Mouse (Mus musculus) heart, embryonic 16.5 days (tissue): ENCODE measurements around the gene Cnst. TPM values are rescaled to one million over a fixed set of nuclear protein-coding genes. Genes with fewer than 3 reads are reported as not detected.

Experiments used
- ATAC-seq: fragments of 200-750 bp; cut with Nextera tagmentation; replicated peaks from 2 replicates; pipeline ENCODE4 v1.8.0; 2017; ENCODE audit warnings: moderate number of reproducible peaks; ENCODE audit not compliant: insufficient read depth, low FRiP score; ENCODE audit errors: extremely low read depth
- H3K27ac ChIP-seq: fragments of 300-500 bp; sonication (generic); 2 replicates; pipeline ENCODE4 v1.5.1; 2014; ENCODE audit warnings: mild to moderate bottlenecking, low read length, control low read depth, moderate library complexity
- H3K27me3 ChIP-seq: fragments of 300-500 bp; sonication (generic); 2 replicates; pipeline ENCODE4 v1.6.1; 2014; ENCODE audit warnings: low read length, mixed read lengths; ENCODE audit not compliant: control insufficient read depth, insufficient read depth
- H3K36me3 ChIP-seq: fragments of 300-500 bp; sonication (generic); 2 replicates; pipeline ENCODE4 v1.6.1; 2014; ENCODE audit not compliant: control insufficient read depth, insufficient read depth
- H3K4me1 ChIP-seq: fragments of 300-500 bp; sonication (generic); 2 replicates; pipeline ENCODE4 v1.6.1; 2014; ENCODE audit warnings: low read length, mixed read lengths; ENCODE audit not compliant: control insufficient read depth, insufficient read depth
- H3K4me2 ChIP-seq: fragments of 300-500 bp; sonication (generic); 2 replicates; pipeline ENCODE4 v1.6.1; 2014; ENCODE audit warnings: low read depth, mild to moderate bottlenecking, control low read depth, low read length
- H3K4me3 ChIP-seq: fragments of 300-500 bp; sonication (generic); 2 replicates; pipeline ENCODE4 v1.5.1; 2014; ENCODE audit warnings: mild to moderate bottlenecking, control low read depth, low read length
- H3K9ac ChIP-seq: fragments of 300-500 bp; sonication (generic); 2 replicates; pipeline ENCODE4 v1.6.1; 2014; ENCODE audit warnings: low read length, control low read depth
- H3K9me3 ChIP-seq: fragments of 300-500 bp; sonication (generic); replicated peaks from 2 replicates; pipeline ENCODE4 v1.6.1; 2016; ENCODE audit warnings: low read length; ENCODE audit not compliant: control insufficient read depth
- WGBS: fragments of 180-500 bp; shearing (Covaris S2); extraction: QIAGEN DNeasy Blood & Tissue Kit; methylation state at CpG from one replicate; pipeline ENCODE4 v1.1.7; 2014; 5-methylcytosine and 5-hydroxymethylcytosine counted together
- polyA plus RNA-seq: library from polyadenylated mRNA; unstranded; fragments of >200 nt; fragmentation: Nextera tagmentation; extraction: Ambion mirVana; gene quantifications from 2 replicates; pipeline ENCODE4 v1.2.1, GENCODE M21; 2015

Gene Cnst
- polyA plus RNA-seq, 1 experiment from 2014 or later, result 20.9 TPM

- Histone ChIP-seq H3K27me3 (no peaks in the 10 kb centered on the region), H3K4me3 (no peak overlapping the region), H3K27ac (no peak overlapping the region), H3K9ac (no peak overlapping the region), H3K4me1 (peaks cover 12% of the 10 kb centered on the region), H3K4me2 (no peak overlapping the region), H3K36me3 (peaks cover 10% of the 10 kb centered on the region), H3K9me3 (no peaks in the 10 kb centered on the region)
- WGBS, result 55% methylated on average over 4 of the region's 4 CpGs
- no peak for ATAC-seq
These were observed 77.5 kb downstream of the Cnst start for GRCm38 (mm10) chr1:179623657-179624056.

DNA sequence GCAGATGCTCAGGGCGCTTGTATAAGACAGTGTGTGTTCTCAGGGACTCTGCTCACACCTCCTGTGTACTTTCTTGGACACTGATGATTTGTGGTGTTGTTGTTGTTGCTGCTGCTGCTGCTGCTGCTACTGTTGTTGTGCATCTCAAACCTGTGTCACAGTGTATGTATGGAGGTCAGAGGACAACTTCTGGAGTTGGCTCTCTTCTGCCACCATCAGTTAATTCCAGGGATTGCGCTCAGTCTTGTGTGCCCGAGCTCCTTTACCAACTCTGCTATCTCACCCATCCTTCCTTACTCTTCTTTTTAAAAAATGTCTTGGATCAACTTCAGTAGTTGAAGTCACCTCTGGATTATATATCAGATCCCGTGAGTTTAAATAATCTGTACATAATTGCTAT, 78.2 kb downstream of the Cnst start:
- no peak overlapping the region for H3K9ac ChIP-seq
- ATAC-seq, result peak; percentile 49
- H3K4me1 ChIP-seq, result peaks cover 14% of the 10 kb centered on the region
- no peak overlapping the region for H3K4me3 ChIP-seq
- no peak overlapping the region for H3K27ac ChIP-seq
- H3K9me3 ChIP-seq, result no peaks in the 10 kb centered on the region
- WGBS, result 63% methylated on average over 4 of the region's 4 CpGs
- no peak overlapping the region for H3K4me2 ChIP-seq
- peaks cover 10% of the 10 kb centered on the region for H3K36me3 ChIP-seq
- no peaks in the 10 kb centered on the region for H3K27me3 ChIP-seq

- 82% methylated on average over 4 of the region's 4 CpGs for WGBS
- H3K27ac ChIP-seq, result no peak overlapping the region
These were observed 81.7 kb downstream of the Cnst start for GRCm38 (mm10) chr1:179627855-179628254.

DNA sequence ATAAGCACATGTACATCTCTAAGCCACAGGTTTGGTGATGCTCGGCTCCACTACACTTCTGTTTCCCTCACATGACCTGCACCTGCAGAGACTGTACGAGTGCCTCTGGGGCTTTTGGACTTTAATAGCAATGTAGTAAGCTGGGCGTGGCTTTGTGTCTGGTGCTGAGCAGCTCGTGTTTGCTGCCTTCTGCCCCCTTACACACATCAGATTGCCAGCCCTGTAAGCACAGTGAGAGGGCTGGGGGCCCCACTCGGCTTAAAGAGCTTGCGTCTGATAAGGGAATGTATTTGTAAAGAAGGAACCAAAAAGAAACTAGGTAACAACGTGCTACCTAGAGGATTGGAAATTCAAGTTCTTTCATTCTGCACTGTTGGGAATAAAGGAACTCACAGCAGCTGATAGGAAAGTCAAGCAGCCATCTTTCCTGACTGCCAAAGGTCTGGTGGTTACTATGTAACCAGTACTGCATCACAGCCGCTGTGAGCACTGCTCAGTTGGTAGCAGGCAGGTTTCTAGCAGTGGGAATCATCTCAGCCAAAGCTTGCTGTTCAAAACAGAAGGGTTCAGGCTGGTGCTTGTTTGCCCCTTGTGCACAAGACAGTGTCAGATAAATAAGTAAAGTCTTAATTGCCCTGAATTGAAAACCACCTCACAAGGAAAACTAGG, 82.4 kb downstream of the Cnst start:
- H3K9ac ChIP-seq, result 0 out of 2 replicates have a peak overlapping the region, but pooled peaks have one; percentile 4
- H3K36me3 ChIP-seq, result peaks cover 10% of the 10 kb centered on the region
- H3K9me3 ChIP-seq, result no peaks in the 10 kb centered on the region
- peak; percentile 54; the same call in 1 of the 2 replicates for ATAC-seq
- H3K27ac ChIP-seq, result 0 out of 2 replicates have a peak overlapping the region, but pooled peaks have one; percentile 23
- WGBS, result 39% methylated on average over 8 of the region's 8 CpGs
- H3K4me2 ChIP-seq, result peak overlapping the region; percentile 22
- peaks cover 11% of the 10 kb centered on the region for H3K4me1 ChIP-seq
- H3K4me3 ChIP-seq, result no peak overlapping the region
- no peaks in the 10 kb centered on the region for H3K27me3 ChIP-seq

More at GRCm38 (mm10) chr1:179627855-179628254, 81.7 kb downstream of the Cnst start:
- H3K4me2 ChIP-seq, result no peak overlapping the region
- H3K9me3 ChIP-seq, result no peaks in the 10 kb centered on the region
- ATAC-seq, result no peak
- H3K27me3 ChIP-seq, result no peaks in the 10 kb centered on the region
- peaks cover 11% of the 10 kb centered on the region for H3K4me1 ChIP-seq
- H3K9ac ChIP-seq, result no peak overlapping the region
- peaks cover 10% of the 10 kb centered on the region for H3K36me3 ChIP-seq
- no peak overlapping the region for H3K4me3 ChIP-seq

GRCm38 (mm10) chr1:179629276-179629675, 83.1 kb downstream of the Cnst start:
- 80% methylated on average over 5 of the region's 5 CpGs for WGBS
- ATAC-seq, result no peak
- Histone ChIP-seq H3K9me3 (no peaks in the 10 kb centered on the region), H3K4me2 (no peak overlapping the region), H3K27ac (no peak overlapping the region), H3K9ac (no peak overlapping the region), H3K36me3 (peaks cover 10% of the 10 kb centered on the region), H3K4me3 (no peak overlapping the region), H3K4me1 (peaks cover 11% of the 10 kb centered on the region), H3K27me3 (no peaks in the 10 kb centered on the region)

DNA sequence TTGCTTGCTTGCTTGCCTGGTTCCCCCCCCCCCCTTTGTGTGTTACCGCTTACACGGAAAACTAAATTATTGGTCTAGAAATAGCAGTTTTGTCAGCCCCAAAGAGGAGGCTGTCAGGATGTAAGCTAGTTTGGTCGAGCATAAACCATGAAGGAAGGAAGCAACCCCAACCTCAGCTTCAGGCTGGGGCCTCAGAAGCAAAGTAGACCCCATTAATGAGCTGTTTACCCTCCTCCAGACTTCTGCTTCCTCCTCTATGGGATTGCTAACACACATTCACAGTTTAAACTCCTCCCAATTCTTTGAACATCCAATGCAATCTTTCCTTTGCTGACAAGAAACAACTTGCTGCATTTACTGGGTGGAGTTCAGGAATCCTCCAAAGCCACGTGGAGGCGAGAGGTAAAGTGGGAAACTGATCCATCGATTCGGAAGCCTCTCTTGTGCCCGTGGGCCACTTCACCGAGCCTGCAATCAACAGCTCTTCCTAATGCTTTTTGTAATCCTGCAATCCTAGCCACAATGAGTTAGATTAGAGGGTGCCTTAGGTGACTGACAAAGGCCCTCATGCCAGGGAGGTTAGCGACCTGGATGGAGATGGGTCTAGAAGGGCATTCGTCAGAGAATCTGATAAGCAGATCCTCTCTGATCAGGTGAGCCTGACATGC, 86.7 kb downstream of the Cnst start:
- Histone ChIP-seq H3K4me3 (no peak overlapping the region), H3K36me3 (no peaks in the 10 kb centered on the region), H3K9me3 (no peaks in the 10 kb centered on the region), H3K4me2 (no peak overlapping the region), H3K9ac (no peak overlapping the region), H3K4me1 (peaks cover 8% of the 10 kb centered on the region), H3K27ac (no peak overlapping the region), H3K27me3 (no peaks in the 10 kb centered on the region)
- 75% methylated on average over 11 of the region's 11 CpGs for WGBS
- no peak for ATAC-seq

- no peak overlapping the region for H3K4me2 ChIP-seq
- peaks cover 5% of the 10 kb centered on the region for H3K4me1 ChIP-seq
- 38% methylated on average over 1 of the region's 1 CpGs for WGBS
- no peak overlapping the region for H3K27ac ChIP-seq
- H3K4me3 ChIP-seq, result no peak overlapping the region
- no peaks in the 10 kb centered on the region for H3K9me3 ChIP-seq
- no peak for ATAC-seq
- no peaks in the 10 kb centered on the region for H3K36me3 ChIP-seq
- no peak overlapping the region for H3K9ac ChIP-seq
- no peaks in the 10 kb centered on the region for H3K27me3 ChIP-seq
These were observed 87.2 kb downstream of the Cnst start for GRCm38 (mm10) chr1:179633414-179633752.

GRCm38 (mm10) chr1:179634159-179634558, 88.0 kb downstream of the Cnst start:
- Histone ChIP-seq H3K9ac (no peak overlapping the region), H3K27me3 (no peaks in the 10 kb centered on the region), H3K9me3 (no peaks in the 10 kb centered on the region), H3K36me3 (no peaks in the 10 kb centered on the region), H3K4me3 (no peak overlapping the region), H3K4me2 (no peak overlapping the region), H3K4me1 (no peaks in the 10 kb centered on the region), H3K27ac (no peak overlapping the region)
- no peak for ATAC-seq
- 88% methylated on average over 3 of the region's 3 CpGs for WGBS

DNA sequence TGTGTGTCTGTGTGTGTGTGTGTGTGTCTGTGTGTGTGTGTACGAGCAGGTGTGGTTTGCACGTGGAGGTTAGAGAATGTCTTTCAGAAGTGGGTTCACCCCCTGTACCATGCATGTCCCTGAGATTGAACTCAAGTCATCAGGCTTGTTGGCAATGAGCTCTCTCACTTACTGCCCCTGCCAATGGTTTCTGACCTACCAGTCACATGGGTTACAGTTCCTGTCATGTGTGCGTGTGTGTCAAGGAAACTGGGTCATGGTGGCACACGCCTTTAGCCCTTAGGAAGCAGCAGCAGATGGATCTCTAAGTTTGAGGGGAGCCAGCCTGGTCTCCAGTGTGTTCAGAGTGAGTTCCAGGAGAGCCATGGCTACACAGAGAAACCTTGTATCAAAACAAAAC, 96.6 kb downstream of the Cnst start:
- 70% methylated on average over 4 of the region's 4 CpGs for WGBS
- H3K9me3 ChIP-seq, result no peaks in the 10 kb centered on the region
- H3K4me2 ChIP-seq, result no peak overlapping the region
- no peak overlapping the region for H3K27ac ChIP-seq
- no peaks in the 10 kb centered on the region for H3K36me3 ChIP-seq
- no peak overlapping the region for H3K9ac ChIP-seq
- no peak overlapping the region for H3K4me3 ChIP-seq
- H3K27me3 ChIP-seq, result no peaks in the 10 kb centered on the region
- H3K4me1 ChIP-seq, result peaks cover 2% of the 10 kb centered on the region; the same call in 1 of the 2 replicates
- ATAC-seq, result no peak
